Mouse (Mus musculus) brown adipose tissue, adult 24 weeks (tissue): ENCODE data around the gene Atp1b2. TPM values are rescaled to one million over a fixed set of nuclear protein-coding genes. Genes with fewer than 3 reads are reported as not detected.

Source experiments
- H3K27ac ChIP-seq: fragments of 200-500 bp; replicated peaks from 2 replicates; pipeline ENCODE4 v1.5.1; 2012; ENCODE audit warnings: low read depth, mild to moderate bottlenecking, low read length
- H3K4me1 ChIP-seq: fragments of 200-500 bp; 2 replicates; pipeline ENCODE4 v1.6.1; 2012; ENCODE audit warnings: low read length, mixed read lengths; ENCODE audit not compliant: control insufficient read depth, insufficient read depth, insufficient read length
- H3K4me3 ChIP-seq: fragments of 200-500 bp; 2 replicates; pipeline ENCODE4 v1.5.1; 2012; ENCODE audit warnings: low read depth, mild to moderate bottlenecking, low read length, moderate library complexity; ENCODE audit not compliant: insufficient read depth
- polyA plus RNA-seq: library from polyadenylated mRNA; stranded (reverse); fragments of >200 nt; gene quantifications from 2 replicates; pipeline ENCODE4 v1.2.4, GENCODE M21; 2012; ENCODE audit not compliant: missing spikeins, insufficient read depth, insufficient read length

Atp1b2 gene
- polyA plus RNA-seq, 1 experiment = 6.7 TPM

DNA sequence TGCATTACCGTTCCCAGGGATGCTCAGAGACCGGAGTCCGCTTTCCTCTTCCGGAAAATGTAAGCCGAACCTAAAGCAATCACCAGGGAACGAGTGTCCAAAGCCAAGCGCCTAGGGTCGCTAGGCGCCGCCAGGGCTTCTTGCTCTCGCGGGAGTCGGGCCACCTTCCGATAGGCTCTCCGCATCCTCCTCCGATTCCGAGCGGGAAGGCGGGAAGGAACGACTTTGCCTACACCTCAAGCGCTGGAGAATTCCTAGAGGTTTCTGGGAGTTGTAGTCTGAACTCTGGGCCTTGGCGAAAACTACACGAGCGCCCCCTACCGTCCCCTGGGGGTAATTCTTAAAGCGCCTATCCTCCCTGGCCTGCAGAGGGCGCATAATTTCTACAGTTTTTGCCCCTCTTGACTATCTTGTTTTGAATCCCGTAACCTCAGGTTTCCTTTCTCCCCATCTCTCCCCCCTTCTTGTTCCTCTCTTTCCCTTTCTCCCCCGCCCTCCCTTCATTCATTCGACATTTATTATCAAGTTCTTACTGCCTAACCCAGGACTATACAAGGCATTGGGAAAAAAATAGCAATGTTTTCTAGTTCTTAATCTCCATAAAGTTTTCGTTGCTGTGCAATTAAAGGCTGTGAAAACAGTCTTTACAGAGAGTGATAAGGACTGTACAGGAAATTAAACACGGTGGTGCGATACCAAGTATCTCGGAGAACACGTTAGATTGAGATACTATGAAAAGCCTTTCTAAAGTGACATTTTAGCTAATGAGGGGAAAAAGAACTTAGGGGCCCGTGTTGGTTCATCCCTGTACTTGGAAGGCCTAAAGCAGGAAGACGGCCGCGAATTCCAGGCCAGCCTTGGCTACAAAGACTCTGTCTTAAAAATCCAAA is 26.4 kb downstream of the Atp1b2 start:
- H3K27ac ChIP-seq = peak overlapping the region; percentile 89

DNA sequence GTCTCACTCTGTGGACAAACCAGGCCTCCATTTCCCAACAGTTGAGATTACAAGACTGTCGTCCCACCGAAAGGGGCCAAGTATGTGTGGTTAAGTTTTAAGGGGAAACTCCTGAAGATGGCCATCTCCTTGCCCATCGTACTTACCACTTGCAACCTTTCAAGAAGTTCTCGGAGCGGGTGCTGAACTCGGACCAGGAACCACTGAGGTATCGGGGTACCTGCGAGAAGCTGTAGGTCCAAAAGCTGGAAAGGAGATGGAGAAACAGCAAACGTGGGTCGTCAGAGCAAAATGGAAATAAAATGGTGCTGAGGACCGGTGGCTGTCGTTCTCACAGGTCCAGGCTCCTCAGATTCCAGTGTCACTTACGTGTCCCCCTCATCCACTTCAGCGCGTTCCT is 27.4 kb downstream of the Atp1b2 start:
- H3K4me3 ChIP-seq = peak overlapping the region; percentile 86
- no peak overlapping the region for H3K27ac ChIP-seq
- peaks cover 5% of the 10 kb centered on the region for H3K4me1 ChIP-seq

More for the DNA sequence above, 26.4 kb downstream of the Atp1b2 start:
- peaks cover 5% of the 10 kb centered on the region for H3K4me1 ChIP-seq
- H3K4me3 ChIP-seq = peak overlapping the region; percentile 89

DNA sequence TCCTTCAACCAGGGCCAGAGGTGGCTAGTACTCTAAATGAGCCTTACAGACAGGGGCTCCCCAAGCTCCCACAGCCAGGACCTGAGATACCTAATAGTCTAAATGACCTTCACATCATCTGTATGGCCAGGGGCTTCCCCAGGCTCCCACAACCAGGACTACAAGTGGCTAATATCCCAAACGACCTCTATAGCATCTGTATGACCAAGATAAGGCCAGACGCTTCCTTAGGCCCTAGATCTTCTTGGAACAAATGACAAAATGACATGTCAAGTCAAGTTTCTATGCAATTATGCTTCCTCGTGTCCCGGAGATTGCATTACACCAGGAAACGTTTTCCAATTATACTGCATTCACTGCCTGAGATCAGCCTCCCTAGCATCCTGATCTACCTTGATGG is 29.4 kb downstream of the Atp1b2 start:
- Histone ChIP-seq H3K27ac (no peak overlapping the region), H3K4me1 (no peaks in the 10 kb centered on the region)

DNA sequence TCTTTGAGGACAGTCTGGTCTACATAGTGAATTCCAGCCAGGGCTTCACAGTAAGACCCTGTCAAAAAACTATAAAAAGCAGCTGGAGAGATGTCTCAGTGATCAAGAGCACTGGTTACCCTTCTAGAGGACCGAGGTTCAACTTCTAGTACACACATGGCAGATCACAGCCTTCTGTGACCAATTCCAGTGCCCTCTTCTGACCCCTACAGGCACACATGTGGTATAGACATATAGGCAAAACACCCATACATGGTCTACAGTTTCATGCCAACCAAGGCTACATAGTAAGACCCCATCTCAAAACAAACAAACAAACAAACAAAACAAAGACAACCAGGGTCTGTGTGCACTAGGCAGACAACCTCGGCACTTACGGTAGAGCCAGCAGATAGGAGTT is 30.5 kb downstream of the Atp1b2 start:
- H3K4me1 ChIP-seq = no peaks in the 10 kb centered on the region
- H3K27ac ChIP-seq = no peak overlapping the region
- no peak overlapping the region for H3K4me3 ChIP-seq

More for the DNA sequence above, 29.4 kb downstream of the Atp1b2 start:
- no peak overlapping the region for H3K4me3 ChIP-seq

DNA sequence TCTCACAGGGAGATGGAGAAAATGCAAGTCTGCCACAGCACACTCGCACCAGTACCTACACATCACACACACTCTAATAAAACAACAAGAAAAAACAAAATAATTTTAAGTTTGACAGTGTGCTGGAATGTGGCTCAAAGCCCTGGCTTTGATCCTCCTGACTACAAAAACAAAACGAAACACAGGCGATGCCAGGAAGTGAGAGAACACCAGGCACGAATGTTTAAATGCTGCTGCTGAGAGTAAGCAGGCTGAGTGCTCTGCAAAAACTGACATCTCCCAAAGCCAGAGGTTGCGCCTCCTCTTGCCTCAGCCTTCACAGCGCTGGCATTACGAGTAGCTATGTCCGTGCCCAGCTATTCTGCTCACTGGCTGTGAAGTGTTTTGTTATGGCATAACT is 40.6 kb downstream of the Atp1b2 start:
- Histone ChIP-seq H3K27ac (no peak overlapping the region), H3K4me3 (no peak overlapping the region)

DNA sequence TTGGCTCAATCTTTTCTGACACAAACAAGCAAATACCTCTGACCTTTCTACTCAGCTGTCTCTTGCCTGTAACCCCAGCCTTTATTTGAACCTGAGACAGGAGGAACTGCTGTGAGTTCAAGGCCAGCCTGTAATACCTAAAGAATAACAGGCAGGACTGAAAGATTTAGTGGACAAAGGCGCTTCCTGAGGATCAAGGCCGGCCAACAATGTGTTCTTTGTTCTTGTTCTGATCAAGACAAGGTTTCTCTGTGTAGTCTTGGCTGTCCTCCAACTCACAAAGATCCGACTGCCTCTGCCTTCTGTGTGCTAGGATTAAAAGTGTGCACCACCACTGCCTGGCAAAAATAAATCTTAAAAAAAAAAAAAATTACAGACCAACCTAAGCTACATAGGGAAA is 41.4 kb downstream of the Atp1b2 start:
- no peak overlapping the region for H3K27ac ChIP-seq
- H3K4me1 ChIP-seq = no peaks in the 10 kb centered on the region; the same call in 1 of the 2 replicates
- H3K4me3 ChIP-seq = no peak overlapping the region

More for the DNA sequence above, 40.6 kb downstream of the Atp1b2 start:
- no peaks in the 10 kb centered on the region; the same call in 1 of the 2 replicates for H3K4me1 ChIP-seq

DNA sequence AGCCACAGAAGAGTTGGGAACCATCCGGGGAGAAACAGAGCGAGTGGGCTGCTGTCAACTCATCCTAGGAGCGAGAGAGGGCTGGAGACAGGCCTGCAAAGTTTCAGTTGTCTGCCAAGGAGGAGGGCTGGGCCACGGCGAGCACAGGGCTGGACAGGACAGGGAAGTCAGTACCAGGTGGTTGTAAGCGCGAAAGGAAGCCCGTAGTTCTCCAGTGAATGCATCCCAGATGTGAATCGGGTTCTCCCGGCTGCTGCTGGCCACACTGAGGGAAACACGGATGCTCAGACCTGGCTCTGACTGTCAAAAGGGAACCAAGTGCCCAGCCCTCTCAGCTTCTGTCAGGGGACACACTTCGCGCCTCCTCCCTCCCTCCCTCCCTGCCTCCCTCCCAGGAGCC is 42.4 kb downstream of the Atp1b2 start:
- H3K4me3 ChIP-seq = no peak overlapping the region
- no peaks in the 10 kb centered on the region; the same call in 1 of the 2 replicates for H3K4me1 ChIP-seq
- H3K27ac ChIP-seq = no peak overlapping the region

DNA sequence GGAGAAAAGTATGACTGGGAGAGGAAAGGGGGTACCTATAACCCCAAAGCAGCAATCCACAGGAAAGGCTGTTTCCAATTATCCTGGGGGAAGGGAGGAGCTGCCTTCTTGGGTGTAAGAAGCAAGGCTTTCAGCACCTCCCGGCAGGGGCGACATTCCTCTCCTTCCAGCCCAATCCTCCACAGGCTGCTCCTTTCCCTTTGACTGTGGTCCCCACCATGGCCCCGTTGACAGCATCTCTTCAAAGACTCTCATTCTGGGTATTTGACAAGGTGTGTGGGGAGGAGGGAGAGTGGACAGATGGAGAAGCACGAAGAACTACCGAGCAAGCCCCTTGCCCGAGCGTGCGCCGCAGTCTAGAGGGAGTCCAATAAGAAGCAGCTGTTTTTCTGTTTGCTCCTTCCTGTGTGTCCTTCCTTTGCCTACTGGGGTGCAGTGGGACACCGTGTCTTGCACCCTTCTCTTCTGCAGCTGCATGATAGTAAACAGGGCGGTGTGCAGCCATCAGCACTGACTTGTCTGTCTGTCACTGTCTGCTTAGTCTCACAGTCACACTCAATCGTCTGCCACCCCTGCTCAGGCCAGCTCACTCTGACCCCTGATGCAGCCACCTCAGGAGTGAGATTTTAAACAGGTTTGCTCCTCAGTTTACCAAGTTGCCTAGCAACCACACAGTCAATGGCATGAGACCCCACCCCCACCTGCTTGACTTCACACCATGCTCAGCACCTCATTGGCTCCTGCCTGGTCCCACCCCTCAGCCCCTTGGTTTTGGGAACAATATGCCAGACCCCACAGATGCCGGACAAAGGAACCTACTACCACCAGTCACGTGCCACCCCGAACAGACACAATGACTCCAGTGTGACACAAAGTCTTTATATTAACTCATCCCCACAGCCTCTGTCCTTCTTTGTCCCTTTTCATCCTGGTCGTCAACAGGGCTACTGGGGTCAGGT is 44.6 kb downstream of the Atp1b2 start:
- Histone ChIP-seq H3K27ac (no peak overlapping the region), H3K4me1 (no peaks in the 10 kb centered on the region; the same call in 1 of the 2 replicates), H3K4me3 (no peak overlapping the region)

DNA sequence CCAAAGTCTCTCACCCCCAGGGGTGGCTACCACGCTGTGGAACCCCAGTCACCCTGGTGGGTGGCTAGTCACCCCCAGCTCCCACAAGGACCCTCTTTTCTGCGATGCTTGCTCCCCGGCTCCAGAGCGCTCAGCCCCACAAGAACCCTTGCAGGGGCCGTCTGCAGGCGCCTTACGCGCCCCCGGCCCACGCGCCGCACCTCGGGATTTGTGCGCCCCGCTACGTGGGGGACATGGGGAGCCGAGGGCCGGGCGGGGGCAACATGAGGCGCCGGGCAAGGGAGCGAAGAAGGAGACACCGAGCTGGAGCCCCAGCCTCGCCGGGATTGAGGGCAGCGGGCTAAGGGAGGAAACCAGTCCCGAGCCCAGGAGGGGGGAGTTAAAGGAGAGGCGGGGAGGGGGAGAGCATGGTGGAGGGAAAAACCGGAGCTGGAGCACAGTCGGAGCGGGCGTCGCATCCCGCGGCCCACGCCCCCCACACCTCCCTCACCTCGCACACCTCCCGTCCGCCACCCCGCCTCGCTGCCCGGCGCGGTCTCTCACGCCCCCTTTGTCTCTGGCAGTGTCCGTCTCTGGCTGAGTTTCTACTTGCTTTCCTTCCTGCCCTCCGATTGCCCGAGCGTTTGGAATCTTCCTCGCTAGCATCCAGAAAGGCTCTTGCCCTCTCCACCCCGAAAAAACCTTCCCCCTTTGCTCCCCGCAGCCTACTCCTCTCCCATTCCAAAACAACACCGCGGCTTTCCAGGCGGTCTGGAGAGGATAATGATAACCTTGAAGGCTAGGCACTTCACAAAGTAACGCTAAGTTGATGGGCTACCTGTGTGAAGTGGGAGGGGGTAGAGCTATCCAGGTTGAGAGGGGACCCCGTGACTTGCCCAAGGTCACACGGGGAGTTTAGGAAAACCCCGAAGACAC is 45.6 kb downstream of the Atp1b2 start, which contains the start of gene Efnb3:
Gene Efnb3, minus strand, starts transcription at position 355 of the 915 bp plus-strand sequence.
- no peak within 1 kb of the TSS for H3K4me3 ChIP-seq

DNA sequence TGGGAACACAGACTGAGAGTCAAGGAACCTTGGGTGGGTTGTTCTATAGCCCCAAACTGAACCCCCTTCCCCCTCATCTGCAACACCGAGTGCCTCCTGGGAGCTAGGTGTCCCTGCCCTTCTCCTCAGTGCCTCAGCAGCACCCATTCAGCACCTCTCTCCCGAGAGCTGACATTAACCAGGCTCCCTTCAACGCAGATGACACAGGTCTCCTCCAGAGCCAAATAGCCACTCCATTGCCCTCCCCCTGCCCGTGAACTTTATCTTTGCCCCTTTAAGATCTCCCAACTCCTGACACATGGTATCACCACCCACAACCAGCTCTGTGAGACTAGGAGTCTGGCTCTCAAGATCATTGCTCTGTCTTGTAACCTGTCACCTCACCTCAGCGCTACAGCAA is 46.6 kb downstream of the Atp1b2 start:
- H3K27ac ChIP-seq = no peak overlapping the region
- no peaks in the 10 kb centered on the region; the same call in 1 of the 2 replicates for H3K4me1 ChIP-seq
- no peak overlapping the region for H3K4me3 ChIP-seq

More for the DNA sequence above, 45.6 kb downstream of the Atp1b2 start, which contains the start of gene Efnb3:
- Histone ChIP-seq H3K27ac (no peak within 1 kb of the TSS), H3K4me1 (no peaks in the 10 kb centered on the region; the same call in 1 of the 2 replicates)

DNA sequence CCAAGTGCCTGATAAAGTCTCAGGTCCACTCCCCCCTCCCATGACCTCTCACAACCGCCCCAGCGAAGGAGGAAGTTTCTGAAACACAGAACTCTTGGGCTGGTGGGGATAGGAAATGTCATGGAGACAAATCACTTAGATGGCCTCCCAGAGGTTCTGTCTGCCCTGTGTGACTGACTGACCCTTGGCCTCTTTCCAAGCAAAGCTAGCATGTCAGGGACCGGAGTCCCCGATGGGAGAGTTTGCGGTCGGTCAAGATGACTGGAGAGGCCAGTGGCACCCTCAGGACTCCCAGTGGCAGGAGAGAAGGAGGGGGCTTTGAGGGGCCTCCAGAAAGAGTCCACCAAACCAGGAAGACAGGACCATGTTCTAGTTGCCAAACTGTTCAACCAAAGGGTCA is 47.0 kb downstream of the Atp1b2 start:
- Histone ChIP-seq H3K4me1 (no peaks in the 10 kb centered on the region; the same call in 1 of the 2 replicates), H3K4me3 (no peak overlapping the region), H3K27ac (no peak overlapping the region)

DNA sequence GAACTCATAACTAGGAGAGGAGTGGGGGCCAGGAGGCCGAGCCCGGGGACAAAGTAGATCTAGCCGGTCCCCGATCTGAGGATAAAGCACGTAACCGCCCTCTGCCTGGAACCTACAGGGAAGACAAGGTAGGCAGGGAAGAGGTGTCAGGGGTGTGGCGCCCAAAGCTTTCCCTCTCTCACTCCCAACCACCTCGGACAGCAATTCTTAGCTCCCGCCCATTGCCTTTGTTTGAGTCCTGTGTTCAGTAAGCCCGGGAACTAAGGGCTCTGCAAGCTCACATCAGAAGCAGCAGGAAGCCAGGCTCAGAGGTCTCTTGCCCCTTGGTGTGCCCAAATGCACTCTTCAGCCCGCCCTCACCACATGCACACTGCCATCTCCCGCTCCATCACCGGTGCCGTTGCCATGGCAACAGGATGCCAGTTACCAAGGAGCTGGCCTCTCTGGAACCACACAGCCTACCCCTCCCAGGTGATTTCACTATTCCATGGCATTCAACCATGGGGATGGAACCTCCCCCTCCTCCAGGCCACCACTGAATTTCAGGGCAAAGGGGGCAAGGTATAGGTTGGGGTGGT is 48.3 kb downstream of the Atp1b2 start:
- Histone ChIP-seq H3K4me1 (no peaks in the 10 kb centered on the region; the same call in 1 of the 2 replicates), H3K4me3 (no peak overlapping the region), H3K27ac (no peak overlapping the region)

DNA sequence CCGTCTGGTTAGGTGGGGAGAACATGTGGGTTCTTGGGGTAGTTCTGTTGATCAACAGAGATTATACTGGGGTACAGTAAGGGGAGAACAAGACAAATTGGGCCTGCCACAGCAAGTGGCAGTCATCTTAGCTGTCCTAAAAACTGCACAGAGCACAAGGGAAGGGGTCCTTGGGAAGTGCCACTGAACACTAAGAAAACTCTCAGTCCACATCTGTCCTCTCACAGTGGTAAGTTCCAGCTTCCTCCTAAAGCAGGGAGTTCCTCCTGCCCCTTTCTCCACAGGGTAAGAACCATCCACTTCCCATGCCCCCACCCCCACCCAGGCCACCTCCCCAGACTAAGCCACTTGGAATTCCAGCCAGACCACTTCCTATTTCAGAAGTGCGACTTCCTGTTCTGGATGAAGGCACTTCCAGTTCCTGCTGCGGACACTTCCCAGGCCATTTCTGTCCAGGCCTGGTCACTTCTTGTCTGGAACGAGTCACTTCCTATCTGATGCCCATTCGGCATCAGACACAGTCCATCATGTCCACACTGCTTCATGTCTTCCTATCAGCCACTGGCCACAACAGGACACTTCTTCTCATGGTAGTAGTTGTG is 51.1 kb downstream of the Atp1b2 start:
- Histone ChIP-seq H3K4me1 (no peaks in the 10 kb centered on the region), H3K4me3 (no peak overlapping the region), H3K27ac (no peak overlapping the region)

DNA sequence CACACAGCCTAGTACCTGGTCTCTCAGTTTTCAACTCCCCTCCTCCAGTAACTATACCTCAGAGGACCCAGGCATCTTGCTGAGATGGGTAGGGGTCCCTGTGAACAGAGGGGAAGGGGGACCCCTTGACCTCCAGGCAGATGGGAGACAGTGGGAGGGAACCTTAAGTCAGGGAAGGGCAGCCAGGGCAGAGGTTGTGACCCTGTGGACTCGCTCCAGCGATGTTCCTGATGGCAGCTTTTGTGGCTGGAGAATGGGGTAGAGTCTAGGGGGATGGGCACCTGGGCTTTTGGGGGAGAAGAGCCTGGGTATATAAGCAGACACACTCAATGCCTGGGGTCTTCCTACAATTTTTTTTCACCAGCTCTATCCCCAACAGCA is 52.4 kb downstream of the Atp1b2 start:
- H3K27ac ChIP-seq = no peak overlapping the region

More for the DNA sequence above, 52.4 kb downstream of the Atp1b2 start:
- H3K4me1 ChIP-seq = no peaks in the 10 kb centered on the region
- no peak overlapping the region for H3K4me3 ChIP-seq
